Mouse (Mus musculus) mature B cell (primary cell): ENCODE measurements around the gene St3gal6.

Source experiments
- in situ Hi-C: fragments of 300-500 bp; cut with MboI; formaldehyde crosslinking; loops from 2 replicates; pipeline ENCODE4 v1.14.3; 2019

St3gal6 gene

GRCm38 (mm10) chr16:58476363-58476762 lies 47.7 kb downstream of the St3gal6 start:
- in situ Hi-C loops = no loop called here

GRCm38 (mm10) chr16:58475544-58476154 lies 48.4 kb downstream of the St3gal6 start:
- in situ Hi-C loops = no loop called here

DNA sequence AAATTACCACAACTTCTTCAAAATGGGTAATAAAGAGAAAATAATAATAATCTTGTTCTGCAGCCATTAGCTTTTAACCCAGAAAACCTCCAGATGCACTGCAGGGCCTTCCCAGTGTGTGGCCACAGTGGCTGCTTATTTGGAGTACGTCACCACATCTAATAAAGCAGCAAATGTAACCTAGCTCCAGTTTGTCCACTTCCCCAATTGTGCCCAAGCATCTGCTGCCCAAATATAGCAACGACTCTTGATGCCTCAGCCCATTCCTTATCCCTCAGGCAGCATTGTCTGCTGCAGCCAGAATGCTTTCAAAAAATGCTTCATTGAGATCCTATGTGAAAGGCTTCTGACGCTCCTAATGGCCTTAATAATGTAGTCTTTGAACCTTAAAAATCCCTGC lies 49.2 kb downstream of the St3gal6 start:
- in situ Hi-C loops = no loop called here

DNA sequence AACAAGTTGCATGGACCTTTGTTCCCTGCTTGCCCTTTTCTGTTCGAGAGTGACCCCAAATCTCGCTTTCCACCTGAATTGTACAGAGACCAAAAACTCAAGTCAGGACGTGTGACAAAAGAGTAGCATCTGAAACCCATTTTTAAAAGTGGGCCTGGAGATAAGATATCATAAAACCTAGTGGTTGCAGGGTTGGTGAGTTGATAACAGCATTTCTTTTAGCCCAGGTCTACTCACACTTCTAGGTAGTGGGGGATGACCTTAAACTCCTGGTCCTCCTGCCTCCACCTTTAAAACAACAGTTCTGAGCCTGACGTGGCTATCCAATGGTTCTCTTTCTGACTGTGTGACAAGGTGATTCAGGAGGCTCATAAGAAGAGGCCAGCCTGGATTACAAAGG lies 53.2 kb downstream of the St3gal6 start:
- in situ Hi-C loops = no loop called here

DNA sequence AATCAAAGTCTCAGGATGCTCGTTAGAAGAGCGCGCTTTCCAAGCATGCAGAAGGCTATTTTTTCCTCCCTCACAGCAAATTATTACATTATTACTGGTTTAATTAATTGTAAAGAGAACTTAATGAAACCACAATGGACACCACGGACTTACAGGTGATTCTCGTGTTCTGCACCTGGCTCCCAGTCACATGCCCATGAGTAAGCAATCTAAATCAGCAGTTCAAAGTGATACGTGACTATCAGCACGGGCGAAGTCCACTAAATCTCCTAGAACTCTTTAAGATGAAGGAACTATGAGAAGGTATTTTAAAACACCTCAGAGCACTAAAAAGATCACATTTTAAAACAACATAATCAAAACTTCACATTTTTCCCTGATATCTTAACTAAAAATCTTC lies 54.0 kb downstream of the St3gal6 start:
- in situ Hi-C loops = no loop called here

DNA sequence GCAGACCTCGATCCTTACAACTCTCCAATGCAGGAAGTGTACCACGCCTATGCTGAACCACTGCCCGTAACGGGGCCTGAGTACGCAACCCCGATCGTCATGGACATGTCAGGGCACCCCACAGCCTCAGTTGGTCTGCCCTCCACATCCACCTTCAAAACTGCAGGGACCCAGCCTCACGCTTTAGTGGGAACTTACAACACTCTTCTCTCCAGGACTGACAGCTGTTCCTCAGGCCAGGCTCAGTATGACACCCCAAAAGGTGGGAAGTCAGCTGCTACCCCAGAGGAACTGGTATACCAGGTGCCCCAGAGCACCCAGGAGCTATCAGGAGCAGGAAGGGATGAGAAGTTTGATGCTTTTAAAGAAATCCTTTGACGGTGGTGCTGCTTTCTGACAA lies 58.6 kb downstream of the St3gal6 start:
- in situ Hi-C loops = loop anchor here (10.0 kb wide), 1 partner anchor 159 kb away; no protein-coding TSS in a partner anchor

GRCm38 (mm10) chr16:58464051-58464450 lies 60.0 kb downstream of the St3gal6 start:
- in situ Hi-C loops = loop anchor here (10.0 kb wide), 1 partner anchor 161 kb away; no protein-coding TSS in a partner anchor

GRCm38 (mm10) chr16:58462519-58462918 lies 61.5 kb downstream of the St3gal6 start:
- in situ Hi-C loops = loop anchor here (10.0 kb wide), 1 partner anchor 162 kb away; no protein-coding TSS in a partner anchor

- in situ Hi-C loops = loop anchor here (10.0 kb wide), 1 partner anchor 163 kb away; no protein-coding TSS in a partner anchor
These were observed 62.1 kb downstream of the St3gal6 start for GRCm38 (mm10) chr16:58461856-58462518.

DNA sequence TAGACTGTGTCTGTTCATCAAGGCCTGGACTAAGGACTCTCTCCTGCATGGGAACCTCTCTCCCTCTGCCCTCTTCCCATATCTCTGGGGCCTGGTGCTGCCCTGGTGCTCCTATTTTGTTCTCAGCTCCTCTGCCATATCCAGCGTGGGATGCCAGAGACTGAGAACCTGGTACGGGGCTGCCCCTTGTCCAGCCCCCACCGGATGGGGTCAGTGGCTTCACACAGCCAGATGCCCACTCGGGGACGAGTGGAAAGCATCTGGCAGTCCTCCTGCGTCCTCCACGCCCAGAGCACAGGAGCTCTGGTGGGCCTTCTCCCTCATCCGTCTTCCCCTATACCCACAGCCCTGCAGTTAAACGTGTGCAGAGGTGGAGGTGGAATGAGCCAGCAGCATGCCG lies 63.7 kb downstream of the St3gal6 start:
- in situ Hi-C loops = loop anchor here (10.0 kb wide), 1 partner anchor 164 kb away; no protein-coding TSS in a partner anchor

DNA sequence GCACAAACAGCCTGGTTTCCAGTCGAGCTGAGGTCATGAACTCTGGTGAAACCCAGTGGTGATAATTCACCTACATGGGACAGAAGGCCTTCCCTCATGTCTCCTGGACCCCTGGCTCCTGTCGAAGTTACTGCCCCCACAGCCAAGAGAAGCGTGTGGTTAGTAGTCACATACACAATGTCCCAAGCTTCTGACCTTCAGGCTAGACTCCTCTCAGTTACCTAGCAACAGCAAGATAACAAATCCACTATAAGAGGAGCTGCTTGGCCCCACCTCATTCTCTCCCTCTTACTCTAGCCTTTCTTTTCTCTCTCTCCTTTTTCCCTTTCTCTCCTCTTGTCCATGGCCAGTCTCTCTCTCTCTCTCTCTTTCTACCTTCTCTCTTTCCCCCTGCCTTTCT lies 64.1 kb downstream of the St3gal6 start:
- in situ Hi-C loops = loop anchor here (10.0 kb wide), 2 partner anchors 165 to 205 kb away; no protein-coding TSS in a partner anchor

DNA sequence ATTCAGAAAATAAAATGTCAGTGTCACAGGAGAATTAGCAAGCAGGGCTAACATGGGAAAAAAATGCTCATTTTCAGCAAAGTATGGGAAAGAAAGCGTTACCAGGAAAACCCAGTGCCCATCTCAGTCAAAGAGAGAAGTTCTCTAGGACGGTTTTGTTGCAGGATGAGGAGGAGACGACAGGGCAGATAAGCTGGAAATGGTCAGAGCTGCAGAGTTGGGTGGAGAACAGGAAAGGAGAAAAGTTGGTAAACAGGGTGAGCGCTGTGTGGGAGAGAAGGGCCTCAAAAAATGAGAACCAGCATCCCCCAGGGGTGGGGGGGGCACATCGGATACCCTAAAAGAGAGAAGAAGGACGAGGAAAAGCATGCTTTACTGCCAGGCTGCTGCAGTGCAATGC lies 67.1 kb downstream of the St3gal6 start:
- in situ Hi-C loops = loop anchor here (10.0 kb wide), 1 partner anchor 208 kb away; no protein-coding TSS in a partner anchor

GRCm38 (mm10) chr16:58456445-58456844 lies 67.6 kb downstream of the St3gal6 start:
- in situ Hi-C loops = loop anchor here (10.0 kb wide), 1 partner anchor 208 kb away; no protein-coding TSS in a partner anchor

GRCm38 (mm10) chr16:58455118-58455517 lies 68.9 kb downstream of the St3gal6 start:
- in situ Hi-C loops = loop anchor here (10.0 kb wide), 1 partner anchor 210 kb away; no protein-coding TSS in a partner anchor

DNA sequence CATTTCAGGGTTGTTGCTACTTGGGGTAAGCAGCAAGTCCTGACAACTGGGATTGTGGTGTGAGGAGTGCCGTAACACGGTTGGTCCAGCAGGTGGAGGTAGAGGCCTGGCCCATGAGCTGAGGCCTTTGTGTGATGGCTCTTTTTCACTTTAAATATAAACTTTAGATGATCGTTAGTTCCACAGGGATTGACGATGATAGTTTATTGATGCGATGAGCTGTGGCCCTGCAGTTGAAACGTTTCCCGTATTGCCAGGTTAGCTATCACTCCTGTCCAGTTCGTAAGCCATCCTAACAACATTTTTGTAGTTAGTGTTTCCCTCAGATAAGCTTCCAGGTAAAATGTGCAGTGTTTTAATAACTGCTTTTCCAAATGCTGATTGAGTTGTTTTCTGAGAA lies 69.4 kb downstream of the St3gal6 start:
- in situ Hi-C loops = loop anchor here (10.0 kb wide), 1 partner anchor 210 kb away; no protein-coding TSS in a partner anchor

- in situ Hi-C loops = loop anchor here (10.0 kb wide), 1 partner anchor 211 kb away; no protein-coding TSS in a partner anchor
These were observed 70.2 kb downstream of the St3gal6 start for GRCm38 (mm10) chr16:58453820-58454219.

GRCm38 (mm10) chr16:58453138-58453537 lies 70.9 kb downstream of the St3gal6 start:
- in situ Hi-C loops = loop anchor here (10.0 kb wide), 1 partner anchor 212 kb away; no protein-coding TSS in a partner anchor

DNA sequence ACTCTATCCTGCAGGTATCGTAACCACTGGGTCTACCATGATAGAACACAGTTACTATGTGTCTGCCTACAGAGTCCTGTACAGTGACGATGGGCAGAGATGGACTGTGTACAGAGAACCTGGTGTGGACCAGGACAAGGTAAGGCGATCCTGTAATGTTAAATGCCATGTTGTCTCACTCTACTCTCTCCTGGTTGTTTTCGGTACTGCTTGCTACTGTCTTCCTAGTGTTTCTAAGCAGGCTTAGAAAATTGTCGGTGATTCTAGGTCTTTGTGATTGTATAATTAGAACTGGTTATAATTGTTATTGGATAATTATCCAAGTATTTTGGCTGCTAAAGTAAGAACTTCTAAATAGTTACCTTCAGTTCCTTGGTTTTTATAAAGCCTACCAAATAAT lies 72.4 kb downstream of the St3gal6 start:
- in situ Hi-C loops = loop anchor here (10.0 kb wide), 1 partner anchor 213 kb away; no protein-coding TSS in a partner anchor

DNA sequence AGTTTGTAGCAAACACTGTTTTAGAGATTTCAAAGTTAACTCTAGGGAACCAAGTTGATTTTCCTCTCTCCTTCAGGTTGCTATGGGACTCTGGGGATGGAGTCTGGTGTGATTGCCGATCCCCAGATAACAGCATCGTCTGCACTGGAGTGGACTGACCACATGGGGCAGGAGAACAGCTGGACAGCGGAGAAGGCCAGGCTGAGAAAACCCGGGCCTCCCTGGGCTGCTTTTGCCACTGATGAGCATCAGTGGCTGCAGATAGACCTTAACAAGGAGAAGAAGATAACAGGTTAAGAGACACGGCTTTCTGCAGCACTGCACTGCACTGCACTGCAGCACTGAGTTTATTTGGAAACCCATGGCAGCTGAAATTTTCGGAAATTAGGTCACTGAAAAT lies 73.4 kb downstream of the St3gal6 start:
- in situ Hi-C loops = loop anchor here (10.0 kb wide), 1 partner anchor 214 kb away; no protein-coding TSS in a partner anchor

DNA sequence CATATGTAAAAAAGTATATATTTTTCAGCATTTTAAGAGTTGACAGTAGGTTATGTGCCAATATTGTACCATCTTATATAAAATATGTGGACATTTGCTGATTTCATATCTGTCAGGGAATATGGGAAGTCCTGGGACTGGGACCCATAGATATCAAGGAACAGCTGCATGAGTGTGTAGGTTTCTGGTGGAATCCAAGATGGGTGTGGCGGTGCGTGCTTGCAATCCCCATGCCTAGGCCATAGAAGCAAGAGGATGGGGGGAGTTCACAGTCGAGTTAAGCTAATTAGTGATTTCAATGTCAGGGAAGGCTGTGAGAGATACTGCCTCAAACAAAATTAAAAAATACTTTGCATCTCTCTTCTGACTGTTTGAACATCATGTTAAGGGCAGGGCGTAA lies 75.0 kb downstream of the St3gal6 start:
- in situ Hi-C loops = no loop called here

GRCm38 (mm10) chr16:58446281-58447259 lies 77.5 kb downstream of the St3gal6 start:
- in situ Hi-C loops = no loop called here
